13 mouse cellular contexts compared by ENCODE assay signal in the genomic region with DNA sequence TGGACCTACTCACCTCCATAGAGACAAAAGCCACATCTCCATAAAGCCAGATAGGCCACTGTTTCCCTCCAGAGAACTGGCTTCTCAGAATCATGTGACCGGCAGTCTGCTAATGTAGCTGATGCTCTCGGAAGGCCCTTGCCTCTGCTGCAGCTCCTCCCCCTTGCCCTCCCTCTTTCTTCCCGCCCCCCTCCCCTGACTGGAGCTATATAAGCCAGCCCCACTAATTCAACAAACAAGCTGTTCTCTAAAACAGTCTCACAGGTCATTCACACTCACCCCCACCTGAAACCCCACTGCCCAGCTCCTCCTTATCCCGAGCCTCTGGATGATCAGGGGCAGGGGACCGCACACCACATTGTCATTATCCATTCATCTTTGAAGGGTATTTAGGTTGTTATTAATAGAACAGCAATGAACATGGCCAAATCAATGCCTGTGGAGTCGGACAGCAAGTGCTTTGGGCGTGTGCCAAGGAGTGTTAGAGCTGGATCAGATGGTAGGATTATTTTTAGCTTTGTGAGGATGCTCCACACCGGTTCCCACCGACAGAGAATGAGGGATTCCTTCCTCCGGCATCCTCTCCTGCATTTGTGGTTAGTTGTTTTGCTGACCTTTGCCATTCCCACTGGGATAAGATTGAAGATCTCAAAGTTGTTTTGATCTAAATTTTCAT. TPM values are rescaled to one million over a fixed set of nuclear protein-coding genes. Genes with fewer than 3 reads are reported as not detected.
A peak's percentile ranks its signal among the peaks of the same experiment; 100 is the strongest.
DNase-seq lines count a peak whose midpoint lies in the region; ATAC-seq and TF ChIP-seq lines count a peak whose summit lies in the region.
"Had no signal": no experiment of that assay in that cellular context is flagged by ENCODE, and none has a peak within 500 bp of the region (broad histone marks: within the 10 kb centered on the region; RNA-seq: fewer than 3 reads in every experiment).

No protein-coding gene starts in this region.

- no peak overlapping the region for H3K4me2 ChIP-seq in hindbrain, embryonic 16.5 days (ENCODE audit: low read length)
- no peak overlapping the region for H3K4me2 ChIP-seq in hindbrain, embryonic 11.5 days (replicated peaks; ENCODE audit: low read depth, low read length)
- H3K4me2 ChIP-seq in liver, embryonic 11.5 days: no peak overlapping the region
- H3K4me2 ChIP-seq: embryonic facial prominence, embryonic 15.5 days had no signal

- 53% methylated on average over 10 of the region's 10 CpGs for WGBS in hindbrain, embryonic 16.5 days
- WGBS in hindbrain, embryonic 11.5 days: 80% methylated on average over 10 of the region's 10 CpGs
- WGBS in liver, embryonic 11.5 days: 75% methylated on average over 10 of the region's 10 CpGs

- no peaks in the 10 kb centered on the region for H3K9me3 ChIP-seq in hindbrain, embryonic 16.5 days (ENCODE audit: control insufficient read depth, low read length)
- H3K9me3 ChIP-seq in hindbrain, embryonic 11.5 days (ENCODE audit: control insufficient read depth, low read length): no peaks in the 10 kb centered on the region
- no peaks in the 10 kb centered on the region for H3K9me3 ChIP-seq in liver, embryonic 11.5 days (ENCODE audit: control insufficient read depth, low read length)
- H3K9me3 ChIP-seq: embryonic facial prominence, embryonic 15.5 days had no signal

- no peak overlapping the region for H3K27ac ChIP-seq in hindbrain, embryonic 16.5 days (ENCODE audit: low read depth, low read length)
- H3K27ac ChIP-seq in hindbrain, embryonic 11.5 days (ENCODE audit: low read depth, low read length): no peak overlapping the region
- peak overlapping the region; percentile 20; the same call in 1 of the 2 replicates for H3K27ac ChIP-seq in gastrocnemius, adult 2 months
- no peak overlapping the region for H3K27ac ChIP-seq in liver, embryonic 11.5 days (ENCODE audit: low read depth, low read length)
- H3K27ac ChIP-seq: embryonic facial prominence, embryonic 15.5 days had no signal

- ATAC-seq in hindbrain, embryonic 16.5 days: peak; percentile 71; the same call in 1 of the 2 replicates
- ATAC-seq in hindbrain, embryonic 11.5 days (ENCODE audit: low FRiP score): no peak
- ATAC-seq in liver, embryonic 11.5 days (replicated peaks; ENCODE audit: low FRiP score): no peak
- ATAC-seq: lung, postnatal 0 days had no signal

- intact Hi-C loops in gastrocnemius, adult 2 months (cut with DNase I): loop anchor here (2.0 kb wide), 1 partner anchor 167 kb away; no protein-coding TSS in a partner anchor

- no peaks in the 10 kb centered on the region for H3K36me3 ChIP-seq in hindbrain, embryonic 16.5 days (ENCODE audit: control insufficient read depth, insufficient read depth, low read length)
- H3K36me3 ChIP-seq in hindbrain, embryonic 11.5 days (ENCODE audit: control insufficient read depth, insufficient read depth, low read length): no peaks in the 10 kb centered on the region
- no peaks in the 10 kb centered on the region for H3K36me3 ChIP-seq in liver, embryonic 11.5 days (ENCODE audit: control insufficient read depth, insufficient read depth, low read length)
- H3K36me3 ChIP-seq: embryonic facial prominence, embryonic 15.5 days had no signal

- DNase-seq in hindbrain, embryonic 11.5 days (ENCODE audit: low spot score): no peak
- DNase-seq in testis, postnatal 10 days (ENCODE audit: low spot score): peak; percentile 51
- no peak for DNase-seq in testis, postnatal 14 days (ENCODE audit: low spot score)
- peak; percentile 54 for DNase-seq in gastrocnemius, adult 2 months
- DNase-seq in thymus, postnatal 14 days: no peak
- DNase-seq in thymus, adult 18-20 months: no peak
- no peak for DNase-seq in liver, embryonic 11.5 days (ENCODE audit: low spot score)
- DNase-seq: adrenal gland, postnatal 36 days had no signal

- TF ChIP-seq CTCF in gastrocnemius, adult 2 months (IDR thresholded peaks at IDR 0.05): no peak

- H3K4me1 ChIP-seq in hindbrain, embryonic 16.5 days (ENCODE audit: control insufficient read depth, insufficient read depth, low read depth, low read length): no peaks in the 10 kb centered on the region
- H3K4me1 ChIP-seq in hindbrain, embryonic 11.5 days (replicated peaks; ENCODE audit: control insufficient read depth, insufficient read depth, low read length): no peaks in the 10 kb centered on the region
- no peaks in the 10 kb centered on the region for H3K4me1 ChIP-seq in liver, embryonic 11.5 days (replicated peaks; ENCODE audit: control insufficient read depth, insufficient read depth, low read length)
- H3K4me1 ChIP-seq: embryonic facial prominence, embryonic 15.5 days had no signal

- no peak overlapping the region for H3K9ac ChIP-seq in hindbrain, embryonic 16.5 days (ENCODE audit: low read depth, low read length)
- no peak overlapping the region for H3K9ac ChIP-seq in hindbrain, embryonic 11.5 days (ENCODE audit: low read depth, low read length)
- H3K9ac ChIP-seq in liver, embryonic 11.5 days (ENCODE audit: low read depth, low read length): no peak overlapping the region
- H3K9ac ChIP-seq: embryonic facial prominence, embryonic 15.5 days had no signal

- no peaks in the 10 kb centered on the region for H3K27me3 ChIP-seq in hindbrain, embryonic 16.5 days (replicated peaks; ENCODE audit: control insufficient read depth, insufficient read depth, low read length)
- H3K27me3 ChIP-seq in hindbrain, embryonic 11.5 days (ENCODE audit: control insufficient read depth, insufficient read depth, low read length): no peaks in the 10 kb centered on the region
- H3K27me3 ChIP-seq in liver, embryonic 11.5 days (replicated peaks; ENCODE audit: control insufficient read depth, insufficient read depth, low read length): no peaks in the 10 kb centered on the region
- H3K27me3 ChIP-seq: embryonic facial prominence, embryonic 15.5 days had no signal

- no peak overlapping the region for H3K4me3 ChIP-seq in hindbrain, embryonic 16.5 days (ENCODE audit: low read length)
- H3K4me3 ChIP-seq in hindbrain, embryonic 11.5 days (ENCODE audit: low read depth, low read length): no peak overlapping the region
- no peak overlapping the region for H3K4me3 ChIP-seq in gastrocnemius, adult 2 months
- no peak overlapping the region for H3K4me3 ChIP-seq in liver, embryonic 11.5 days (ENCODE audit: low read depth, low read length)
- H3K4me3 ChIP-seq: embryonic facial prominence, embryonic 15.5 days had no signal

RNA-seq across cellular contexts. Expression of a gene that starts 6.8 kb away (rescaled TPM):
- polyA plus RNA-seq in hindbrain, embryonic 16.5 days (2015; fragmentation: Nextera tagmentation; extraction: Ambion mirVana): 0.25 and 0.32 TPM in 2 replicates
- not detected in 2 replicates for polyA plus RNA-seq in hindbrain, embryonic 11.5 days (2014; fragmentation: Nextera tagmentation; extraction: Ambion mirVana)
- total RNA-seq in gastrocnemius, adult 2 months (2021): under 1 TPM; 0.20 to 0.38 TPM
- not detected in 2 replicates for polyA plus RNA-seq in liver, embryonic 11.5 days (2014; fragmentation: Nextera tagmentation; extraction: Ambion mirVana)
- polyA plus RNA-seq: embryonic facial prominence, embryonic 15.5 days; lung, postnatal 0 days; neural tube, embryonic 11.5 days; stomach, embryonic 16.5 days had no signal

Comparison
In these comparisons a context has a peak if more than half of its experiments do, and no peak if none do; other contexts are left out.
1. DNase-seq: peak in testis, postnatal 10 days (single experiment) and gastrocnemius, adult 2 months (single experiment); none in hindbrain, embryonic 11.5 days (single experiment), testis, postnatal 14 days (single experiment), thymus, postnatal 14 days (single experiment), thymus, adult 18-20 months (0 of 2) and liver, embryonic 11.5 days (single experiment).